8 mouse cellular contexts compared by ENCODE assay signal in the genomic region with DNA sequence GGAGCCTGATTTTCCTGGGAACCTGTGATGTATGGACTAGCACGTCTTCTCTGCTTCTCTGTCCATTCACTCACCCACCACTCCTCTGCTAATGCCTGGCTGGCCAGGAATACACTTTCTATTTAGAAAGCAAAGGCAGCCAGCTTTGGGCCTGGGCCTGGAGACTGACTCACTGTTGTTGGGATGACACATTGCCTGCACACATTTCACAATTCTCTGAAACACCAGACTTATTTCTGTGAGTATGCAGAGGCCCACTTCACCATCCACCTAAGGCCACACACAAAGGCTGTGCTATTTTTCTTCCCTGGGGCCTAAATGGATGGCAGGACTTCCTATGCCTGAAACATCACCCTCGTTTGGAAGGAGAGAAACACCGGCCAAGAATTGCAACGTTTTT.
DNase-seq lines count a peak whose midpoint lies in the region; ATAC-seq and TF ChIP-seq lines count a peak whose summit lies in the region.

No protein-coding gene starts in this region.

- H3K9ac ChIP-seq in limb, embryonic 13.5 days, result no peak overlapping the region
- H3K9ac ChIP-seq in hindbrain, embryonic 16.5 days (ENCODE audit: low read depth, low read length), result no peak overlapping the region
- H3K9ac ChIP-seq in intestine, embryonic 16.5 days (ENCODE audit: low read depth, low read length), result no peak overlapping the region

- no peak overlapping the region for H3K4me2 ChIP-seq in limb, embryonic 13.5 days (replicated peaks)
- H3K4me2 ChIP-seq in hindbrain, embryonic 16.5 days (ENCODE audit: low read length), result no peak overlapping the region
- no peak overlapping the region for H3K4me2 ChIP-seq in intestine, embryonic 16.5 days (ENCODE audit: low read depth, low read length)

- no peak for DNase-seq in limb, embryonic 10.5 days (ENCODE audit: low spot score)
- DNase-seq in brain, embryonic 14.5 days (ENCODE audit: low read depth), result peak; percentile 84
- no peak for DNase-seq in B cell, adult 2 months
- DNase-seq in kidney, postnatal 10 days, result no peak

- 0 out of 2 replicates have a peak overlapping the region, but pooled peaks have one; percentile 6 for H3K27ac ChIP-seq in limb, embryonic 13.5 days
- H3K27ac ChIP-seq in limb, embryonic 10.5 days, result no peak overlapping the region
- H3K27ac ChIP-seq in hindbrain, embryonic 16.5 days (ENCODE audit: low read depth, low read length), result no peak overlapping the region
- no peak overlapping the region for H3K27ac ChIP-seq in intestine, embryonic 16.5 days (ENCODE audit: low read length)

- ATAC-seq in limb, embryonic 13.5 days (ENCODE audit: low FRiP score, low read depth), result no peak
- peak; percentile 80 for ATAC-seq in hindbrain, embryonic 16.5 days
- peak; percentile 60 for ATAC-seq in megakaryocyte, adult 5-6 weeks (ENCODE audit: poor library complexity, severe bottlenecking)
- no peak for ATAC-seq in intestine, embryonic 16.5 days

- no peaks in the 10 kb centered on the region for H3K9me3 ChIP-seq in limb, embryonic 13.5 days
- H3K9me3 ChIP-seq in limb, embryonic 10.5 days (replicated peaks), result no peaks in the 10 kb centered on the region
- H3K9me3 ChIP-seq in hindbrain, embryonic 16.5 days (ENCODE audit: control insufficient read depth, low read length), result no peaks in the 10 kb centered on the region
- no peaks in the 10 kb centered on the region for H3K9me3 ChIP-seq in intestine, embryonic 16.5 days (ENCODE audit: control insufficient read depth, low read length)

- H3K4me1 ChIP-seq in limb, embryonic 13.5 days, result 0 out of 2 replicates have a peak, but pooled peaks cover 8% of the 10 kb centered on the region
- H3K4me1 ChIP-seq in limb, embryonic 10.5 days, result no peaks in the 10 kb centered on the region
- H3K4me1 ChIP-seq in hindbrain, embryonic 16.5 days (ENCODE audit: control insufficient read depth, insufficient read depth, low read depth, low read length), result no peaks in the 10 kb centered on the region
- no peaks in the 10 kb centered on the region; the same call in 1 of the 2 replicates for H3K4me1 ChIP-seq in intestine, embryonic 16.5 days (ENCODE audit: control insufficient read depth, insufficient read depth, low read length)

- H3K27me3 ChIP-seq in limb, embryonic 13.5 days, result no peaks in the 10 kb centered on the region
- H3K27me3 ChIP-seq in limb, embryonic 10.5 days (ENCODE audit: low read depth, poor library complexity, severe bottlenecking), result no peaks in the 10 kb centered on the region
- no peaks in the 10 kb centered on the region; the same call in 1 of the 2 replicates for H3K27me3 ChIP-seq in hindbrain, embryonic 16.5 days (replicated peaks; ENCODE audit: control insufficient read depth, insufficient read depth, low read length)
- no peaks in the 10 kb centered on the region for H3K27me3 ChIP-seq in intestine, embryonic 16.5 days (replicated peaks; ENCODE audit: control insufficient read depth, insufficient read depth, low read length)

- TF ChIP-seq POLR2A in brain, embryonic 14.5 days (IDR thresholded peaks at IDR 0.05; ENCODE audit: borderline replicate concordance, extremely low read depth, insufficient read depth, insufficient read length, poor library complexity, severe bottlenecking), result no peak

- no peak overlapping the region for H3K4me3 ChIP-seq in limb, embryonic 13.5 days
- H3K4me3 ChIP-seq in limb, embryonic 10.5 days, result no peak overlapping the region
- H3K4me3 ChIP-seq in hindbrain, embryonic 16.5 days (ENCODE audit: low read length), result no peak overlapping the region
- H3K4me3 ChIP-seq in intestine, embryonic 16.5 days (ENCODE audit: low read length), result no peak overlapping the region

- H3K36me3 ChIP-seq in limb, embryonic 13.5 days, result no peaks in the 10 kb centered on the region
- H3K36me3 ChIP-seq in limb, embryonic 10.5 days, result no peaks in the 10 kb centered on the region
- no peaks in the 10 kb centered on the region for H3K36me3 ChIP-seq in hindbrain, embryonic 16.5 days (ENCODE audit: control insufficient read depth, insufficient read depth, low read length)
- no peaks in the 10 kb centered on the region for H3K36me3 ChIP-seq in intestine, embryonic 16.5 days (ENCODE audit: control insufficient read depth, insufficient read depth, low read length)

- 39% methylated on average over 4 of the region's 4 CpGs for WGBS in limb, embryonic 13.5 days
- WGBS in limb, embryonic 10.5 days, result 81% methylated on average over 4 of the region's 4 CpGs
- 50% methylated on average over 4 of the region's 4 CpGs for WGBS in hindbrain, embryonic 16.5 days
- 41% methylated on average over 4 of the region's 4 CpGs for WGBS in intestine, embryonic 16.5 days

- no peak for TF ChIP-seq CTCF in brain, embryonic 14.5 days (IDR thresholded peaks at IDR 0.05; ENCODE audit: borderline replicate concordance, extremely low read depth, insufficient read depth, insufficient read length)

Comparison
In these comparisons a context has a peak if more than half of its experiments do, and no peak if none do; other contexts are left out.
1. ATAC-seq: peak in hindbrain, embryonic 16.5 days (single experiment) and megakaryocyte, adult 5-6 weeks (single experiment); none in limb, embryonic 13.5 days (single experiment) and intestine, embryonic 16.5 days (single experiment).